Mouse (Mus musculus) B cell, adult 2 months (primary cell): ENCODE results near the gene Hpse2.
"Not testable (repeated sequence)": the region's sequence is repeated elsewhere in the genome, so short reads cannot be mapped to it uniquely, and the experiment has no call there.

Experiments
- DNase-seq, 2 experiments: peaks; one replicate each; pipeline ENCODE4 v3.0.0; 2022

The Hpse2 gene

GRCm38 (mm10) chr19:43388017-43388904 is at the start of gene Hpse2:
Hpse2 (minus strand) TSS chr19:43388355.
- DNase-seq = no peak

- DNase-seq = no peak
These were observed 39.5 kb upstream of the Hpse2 start for GRCm38 (mm10) chr19:43427446-43428224.

GRCm38 (mm10) chr19:43424082-43424481 is 35.9 kb upstream of the Hpse2 start:
- DNase-seq = no peak

- no peak for DNase-seq
These were observed 32.4 kb upstream of the Hpse2 start for GRCm38 (mm10) chr19:43420506-43420905.

GRCm38 (mm10) chr19:43415565-43415964 is 27.4 kb upstream of the Hpse2 start:
- no peak for DNase-seq

- DNase-seq = no peak
These were observed 19.0 kb upstream of the Hpse2 start for GRCm38 (mm10) chr19:43407181-43407580.

- DNase-seq = peak; percentile 31 to 41
These were observed 8.2 kb upstream of the Hpse2 start for GRCm38 (mm10) chr19:43396327-43396726.

GRCm38 (mm10) chr19:43387071-43387770 is 934 bp downstream of the Hpse2 start:
- no peak for DNase-seq

GRCm38 (mm10) chr19:43386041-43386952 is 1.9 kb downstream of the Hpse2 start:
- DNase-seq = no peak

GRCm38 (mm10) chr19:43385451-43385850 is 2.7 kb downstream of the Hpse2 start:
- no peak for DNase-seq

- no peak for DNase-seq
These were observed 3.1 kb downstream of the Hpse2 start for GRCm38 (mm10) chr19:43384978-43385431.

GRCm38 (mm10) chr19:43384346-43384977 is 3.7 kb downstream of the Hpse2 start:
- DNase-seq = no peak

GRCm38 (mm10) chr19:43358830-43359229 is 29.3 kb downstream of the Hpse2 start:
- DNase-seq = no peak

- no peak for DNase-seq
These were observed 77.0 kb downstream of the Hpse2 start for GRCm38 (mm10) chr19:43311125-43311524.

- peak in 1 of 2 experiments; percentile 1 for DNase-seq
These were observed 81.4 kb downstream of the Hpse2 start for GRCm38 (mm10) chr19:43306756-43307155.

GRCm38 (mm10) chr19:43281336-43281735 is 106.8 kb downstream of the Hpse2 start:
- not testable (repeated sequence) for DNase-seq

- DNase-seq = no peak
These were observed 144.2 kb downstream of the Hpse2 start for GRCm38 (mm10) chr19:43243993-43244392.

GRCm38 (mm10) chr19:43231711-43232110 is 156.4 kb downstream of the Hpse2 start:
- no peak for DNase-seq

- DNase-seq = no peak
These were observed 194.6 kb downstream of the Hpse2 start for GRCm38 (mm10) chr19:43193562-43193961.

- DNase-seq = no peak
These were observed 212.7 kb downstream of the Hpse2 start for GRCm38 (mm10) chr19:43175437-43175965.

GRCm38 (mm10) chr19:43174812-43175211 is 213.3 kb downstream of the Hpse2 start:
- DNase-seq = no peak
